Mouse (Mus musculus): ENCODE measurements around the gene Gm26602.
A peak's percentile ranks its signal among the peaks of the same experiment; 100 is the strongest.

The Gm26602 gene

DNA sequence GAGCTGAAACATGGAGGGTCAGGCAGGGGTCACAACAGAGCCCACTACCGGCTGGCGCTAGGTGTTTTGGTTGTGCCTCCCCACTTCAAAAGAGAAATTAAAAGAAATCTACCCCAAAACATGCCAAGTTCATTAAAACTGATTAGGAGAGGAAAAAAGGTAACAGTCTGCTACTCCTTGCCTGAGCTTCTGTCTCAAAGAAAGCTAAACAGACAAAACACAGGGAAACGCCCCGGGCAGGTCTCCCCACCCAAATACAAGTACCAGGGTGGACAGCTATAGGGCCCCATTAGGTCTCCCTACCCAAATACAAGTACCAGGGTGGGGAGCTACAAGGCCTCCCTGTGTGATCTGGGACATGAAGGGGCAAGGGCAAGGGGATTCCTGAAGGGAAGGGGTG lies at the start of gene Gm26602:
TSS of gene Gm26602 (plus strand) at position 301 of the 400 bp plus-strand sequence.
- no peak for DNase-seq (ENCODE audit: low spot score in 2 of 2)

DNA sequence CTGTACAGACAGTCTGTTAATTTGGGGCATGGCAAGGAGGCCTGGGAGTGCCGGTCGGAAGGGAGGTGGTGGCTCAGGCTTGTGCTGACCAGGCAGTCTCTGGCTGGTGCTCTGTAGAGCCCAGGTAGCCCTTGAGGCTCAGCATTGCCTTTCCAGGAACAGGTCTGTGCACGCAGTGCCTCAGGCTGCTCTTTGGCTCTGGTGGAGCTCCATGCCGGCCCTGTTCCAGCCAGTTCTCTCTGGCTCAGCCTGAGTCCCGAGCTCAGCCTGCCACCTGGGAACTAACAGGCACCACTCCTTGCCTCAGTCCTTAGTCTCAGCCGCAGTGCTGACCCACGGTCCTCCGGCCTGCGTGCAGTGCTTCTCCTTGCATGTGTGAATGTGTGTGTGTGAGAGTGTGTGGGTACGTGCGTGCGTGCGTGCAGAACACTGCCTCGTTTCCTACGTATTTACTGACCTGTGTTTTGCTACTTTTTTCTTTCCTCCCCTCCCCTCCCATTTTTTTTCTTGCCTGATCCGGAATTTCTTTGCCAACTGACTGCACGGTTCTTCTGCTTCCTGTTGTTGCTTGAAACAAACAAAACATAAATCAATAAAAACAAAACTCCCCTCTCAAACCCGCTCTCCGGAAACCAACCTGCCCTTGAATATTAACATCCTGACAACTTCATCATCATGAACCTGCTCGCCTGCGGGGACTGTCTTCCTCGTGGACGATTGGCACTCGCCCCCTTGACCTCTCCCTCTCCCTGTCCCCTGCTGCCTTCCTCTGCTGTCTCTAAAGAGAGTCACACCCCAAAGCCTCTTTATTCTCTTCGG lies 49.2 kb upstream of the Gm26602 start:
- DNase-seq (ENCODE audit: low spot score in 2 of 2), result no peak

DNA sequence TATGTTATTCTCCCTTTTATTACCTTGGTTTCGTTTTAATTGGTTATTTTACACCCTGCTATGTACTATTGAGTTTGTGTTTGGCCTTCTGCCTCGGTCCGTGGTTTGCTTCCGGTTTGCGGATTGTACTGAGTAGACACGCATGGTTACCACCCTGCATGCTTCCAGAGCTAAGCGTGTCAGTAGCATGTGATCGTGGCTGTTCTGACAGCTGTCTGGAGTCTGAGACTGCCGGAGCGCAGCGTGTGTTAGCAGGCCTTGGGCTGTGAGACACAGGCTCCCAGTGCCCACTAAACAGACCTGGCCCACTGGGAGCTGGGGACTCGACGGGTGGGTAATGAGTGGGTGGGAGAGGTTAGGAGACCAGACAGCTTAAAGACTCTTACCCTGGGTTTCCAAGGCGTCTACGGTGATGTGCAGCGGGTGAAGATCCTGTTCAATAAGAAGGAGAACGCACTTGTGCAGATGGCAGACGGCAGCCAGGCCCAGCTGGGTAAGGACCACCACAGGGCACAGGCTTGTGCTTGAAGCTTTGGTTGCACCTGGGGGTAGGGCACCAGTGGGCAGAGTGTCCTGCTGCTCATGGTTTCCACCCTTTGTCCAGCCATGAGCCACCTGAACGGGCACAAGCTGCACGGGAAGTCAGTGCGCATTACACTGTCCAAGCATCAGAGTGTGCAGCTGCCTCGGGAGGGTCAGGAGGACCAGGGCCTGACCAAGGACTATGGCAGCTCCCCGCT lies 48.4 kb upstream of the Gm26602 start:
- DNase-seq (ENCODE audit: low spot score in 2 of 2), result no peak

DNA sequence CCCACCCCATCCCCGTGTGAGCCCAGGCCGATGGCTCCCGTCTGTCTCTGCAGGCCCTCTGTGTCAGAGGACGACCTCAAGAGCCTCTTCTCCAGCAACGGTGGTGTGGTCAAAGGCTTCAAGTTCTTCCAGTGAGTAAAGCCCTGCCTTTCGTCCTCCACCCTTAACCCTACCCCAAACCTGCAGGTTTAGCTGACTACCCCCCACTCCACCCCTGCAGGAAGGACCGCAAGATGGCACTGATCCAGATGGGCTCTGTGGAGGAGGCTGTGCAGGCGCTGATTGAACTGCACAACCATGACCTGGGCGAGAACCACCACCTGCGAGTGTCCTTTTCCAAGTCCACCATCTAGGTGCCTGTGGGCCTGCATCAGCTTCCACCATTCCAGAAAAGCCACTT lies 47.7 kb upstream of the Gm26602 start:
- DNase-seq (ENCODE audit: low spot score in 2 of 2), result no peak

DNA sequence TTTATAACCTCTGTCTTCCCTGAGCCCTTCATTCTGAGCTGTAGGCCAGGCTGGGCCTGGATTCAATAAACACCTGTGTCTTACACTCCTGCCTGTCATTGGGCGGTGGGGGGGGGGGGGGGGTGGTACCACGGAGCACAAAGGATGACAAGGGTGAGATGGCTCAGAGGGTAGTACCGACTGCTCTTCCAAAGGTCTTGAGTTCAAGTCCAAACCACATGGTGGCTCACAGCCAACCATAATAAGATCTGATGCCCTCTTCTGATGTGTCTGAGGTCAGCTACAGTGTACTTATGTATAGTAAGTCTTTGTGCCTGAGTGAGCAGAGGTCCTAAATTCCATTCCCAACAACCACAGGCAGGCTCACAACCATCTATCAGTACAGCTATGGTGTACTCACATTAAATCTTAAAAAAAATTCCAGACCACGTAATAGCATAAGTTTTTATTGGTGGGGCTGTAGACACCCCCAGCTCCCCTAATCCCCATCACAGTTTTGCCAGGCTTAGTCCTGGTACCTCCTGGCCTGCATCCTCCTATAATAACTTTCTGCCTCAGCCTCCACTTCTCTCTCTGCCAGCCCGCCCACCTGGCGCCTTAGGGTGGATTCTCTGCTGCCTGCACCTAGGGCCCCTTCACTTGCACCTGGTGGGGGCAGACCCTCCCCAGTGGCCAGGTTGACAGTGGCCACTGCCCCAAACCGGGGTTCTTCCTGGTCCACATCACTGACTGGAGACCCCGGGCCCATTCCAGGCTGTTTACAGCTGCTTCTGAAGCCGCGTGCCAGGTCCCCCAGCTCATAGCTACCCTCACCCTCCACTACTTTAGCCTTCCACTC lies 46.1 kb upstream of the Gm26602 start:
- DNase-seq (ENCODE audit: low spot score in 2 of 2), result no peak

DNA sequence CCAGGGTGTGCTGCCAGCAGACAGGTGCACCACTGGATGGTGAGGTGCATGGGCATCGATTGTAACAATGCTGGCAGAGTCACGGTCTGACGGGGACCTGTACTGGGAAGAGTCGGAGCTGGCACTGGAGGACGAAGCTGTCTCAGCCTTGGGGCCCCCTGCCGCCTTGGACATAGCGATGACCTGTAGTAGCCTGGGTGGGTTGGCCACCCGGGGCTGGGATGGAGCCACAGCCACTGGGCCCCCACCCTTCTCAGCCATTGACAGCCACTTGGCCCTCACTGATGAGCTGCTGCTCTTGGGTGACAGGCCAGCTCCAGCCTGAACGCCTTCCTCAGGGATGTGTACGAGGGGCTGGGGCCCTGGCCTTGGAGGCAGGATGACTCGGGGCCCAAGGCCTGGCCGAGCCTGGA lies 45.5 kb upstream of the Gm26602 start:
- DNase-seq (ENCODE audit: low spot score in 2 of 2), result no peak

DNA sequence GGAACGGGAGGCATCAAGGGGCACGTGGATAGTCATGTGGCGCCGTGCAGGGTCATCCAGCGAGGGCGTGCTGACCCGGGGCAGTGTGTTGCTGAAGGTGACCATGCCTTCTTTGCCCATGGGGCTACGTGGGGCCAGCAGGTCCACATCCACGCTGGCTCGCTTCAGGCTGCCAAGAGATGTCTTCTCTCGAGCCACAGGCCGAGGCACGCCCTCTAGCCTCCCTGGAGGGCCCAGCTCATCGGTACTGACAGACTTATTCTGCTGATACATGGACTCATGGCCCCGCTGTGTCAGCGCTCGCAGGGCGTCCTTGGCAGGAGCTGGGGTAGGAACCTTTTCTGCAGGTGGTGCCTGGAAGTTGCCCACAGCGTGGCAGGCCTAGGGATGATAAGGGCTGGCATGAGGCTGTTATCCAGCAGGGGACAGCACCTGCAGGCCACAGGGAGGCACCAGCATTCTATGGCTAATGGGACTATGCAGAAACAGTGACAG lies 44.8 kb upstream of the Gm26602 start:
- DNase-seq (ENCODE audit: low spot score in 2 of 2), result no peak

DNA sequence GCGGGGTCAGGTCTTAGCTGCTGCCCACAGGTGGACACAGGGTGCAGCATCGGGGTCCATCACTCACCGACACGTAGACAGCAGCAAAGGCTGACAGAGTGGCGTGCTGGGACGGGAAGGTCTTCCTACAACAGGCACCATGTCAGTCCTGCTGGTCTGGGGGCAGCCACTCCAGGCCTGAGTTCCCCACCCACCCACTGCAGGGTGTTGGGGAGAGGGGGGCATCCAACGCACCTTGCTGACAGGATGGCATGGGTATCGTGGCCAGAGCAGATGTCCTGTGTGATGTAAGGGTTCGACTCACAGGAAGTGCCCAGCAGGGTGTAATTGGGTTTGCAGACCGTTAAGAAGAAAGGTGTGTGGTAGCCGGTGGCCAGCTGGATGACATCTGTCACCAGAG lies 44.1 kb upstream of the Gm26602 start:
- no peak for DNase-seq (ENCODE audit: low spot score in 2 of 2)

DNA sequence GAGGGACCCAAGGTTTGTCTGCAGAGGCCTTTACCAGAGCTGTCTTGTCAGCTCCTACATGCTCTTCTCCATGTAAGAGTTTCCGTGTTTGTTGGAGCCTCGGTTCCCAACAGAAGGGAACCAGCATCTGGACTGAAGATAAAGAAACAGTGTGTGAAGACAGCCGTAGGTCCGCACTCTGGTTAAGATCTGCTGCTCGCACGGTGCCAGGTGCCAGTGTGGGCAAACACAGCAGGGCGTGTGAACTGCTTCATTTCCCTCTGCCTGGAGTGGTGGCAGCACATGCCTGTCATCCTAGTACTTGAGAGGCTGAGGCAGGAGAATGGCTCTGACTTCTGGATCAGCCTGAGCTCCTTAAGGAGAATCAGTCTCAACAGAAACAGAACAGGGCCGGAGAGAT lies 38.8 kb upstream of the Gm26602 start:
- no peak for DNase-seq (ENCODE audit: low spot score in 2 of 2)

DNA sequence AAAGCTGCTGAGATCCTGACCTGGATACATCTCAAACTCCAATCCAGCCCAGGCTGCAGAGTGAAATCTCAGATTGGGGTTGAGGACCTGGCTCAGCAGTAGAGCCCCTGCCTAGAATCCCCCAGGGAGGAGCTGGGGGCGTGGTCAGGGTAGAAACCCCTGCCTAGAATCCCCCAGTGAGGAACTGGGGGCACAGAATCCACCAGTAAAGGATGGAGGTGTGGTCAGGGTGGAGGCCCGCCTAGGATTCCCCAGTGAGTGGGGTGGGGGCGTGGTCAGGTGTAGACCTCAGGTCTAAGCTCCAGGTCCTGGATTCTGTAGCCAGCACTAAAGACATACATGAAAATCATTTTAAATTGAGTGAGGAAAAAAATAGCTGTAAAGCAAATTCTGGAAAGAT lies 37.8 kb upstream of the Gm26602 start:
- no peak for DNase-seq (ENCODE audit: low spot score in 2 of 2)

DNA sequence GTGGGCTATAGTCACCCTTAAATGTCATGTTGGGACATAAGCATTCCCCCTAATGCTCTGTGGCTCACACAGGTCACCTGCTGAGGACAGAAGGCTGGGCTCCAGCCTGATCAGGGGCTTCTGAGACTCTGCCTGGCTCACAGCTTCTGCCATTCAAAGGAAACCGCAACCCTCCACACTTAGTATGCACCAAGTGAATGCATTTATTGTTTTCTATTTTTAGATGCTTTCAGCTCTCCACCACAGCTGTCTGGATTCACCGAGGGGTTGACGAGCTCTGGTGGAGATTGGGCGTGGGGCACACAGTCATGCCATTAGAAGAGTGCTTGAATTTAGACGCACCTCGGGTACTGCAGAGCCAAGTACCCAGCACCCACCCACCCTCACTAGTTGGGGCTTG lies 37.3 kb upstream of the Gm26602 start:
- DNase-seq (ENCODE audit: low spot score in 2 of 2), result no peak

DNA sequence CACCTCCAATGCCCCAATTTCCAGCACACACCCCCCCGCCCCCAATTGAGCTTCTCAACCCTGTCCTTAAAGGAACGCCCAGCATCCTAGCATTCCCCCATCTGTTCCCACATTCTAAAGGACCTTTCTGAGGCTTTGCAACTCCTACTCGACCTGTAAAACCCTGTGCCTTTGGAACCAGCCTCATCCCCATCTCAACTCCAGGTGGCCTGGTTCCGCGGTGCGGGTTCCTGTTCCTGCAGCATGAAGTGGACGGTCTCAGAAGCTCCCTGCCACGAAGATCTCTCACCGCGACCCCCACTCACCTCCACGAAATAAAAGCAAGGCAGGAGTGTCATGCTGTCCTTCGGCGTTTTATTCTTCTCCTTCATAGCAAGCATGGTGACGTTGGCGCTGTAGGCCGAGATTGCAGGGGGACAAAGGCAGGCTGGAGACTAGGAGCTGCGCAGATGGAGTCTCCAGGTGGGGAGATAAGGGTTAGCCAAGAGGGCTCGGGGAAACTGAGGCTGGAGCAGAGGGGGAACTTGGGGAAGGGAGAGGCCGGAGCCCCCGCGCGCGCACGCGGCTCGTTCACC lies 36.9 kb upstream of the Gm26602 start:
- no peak for DNase-seq (ENCODE audit: low spot score in 2 of 2)

DNA sequence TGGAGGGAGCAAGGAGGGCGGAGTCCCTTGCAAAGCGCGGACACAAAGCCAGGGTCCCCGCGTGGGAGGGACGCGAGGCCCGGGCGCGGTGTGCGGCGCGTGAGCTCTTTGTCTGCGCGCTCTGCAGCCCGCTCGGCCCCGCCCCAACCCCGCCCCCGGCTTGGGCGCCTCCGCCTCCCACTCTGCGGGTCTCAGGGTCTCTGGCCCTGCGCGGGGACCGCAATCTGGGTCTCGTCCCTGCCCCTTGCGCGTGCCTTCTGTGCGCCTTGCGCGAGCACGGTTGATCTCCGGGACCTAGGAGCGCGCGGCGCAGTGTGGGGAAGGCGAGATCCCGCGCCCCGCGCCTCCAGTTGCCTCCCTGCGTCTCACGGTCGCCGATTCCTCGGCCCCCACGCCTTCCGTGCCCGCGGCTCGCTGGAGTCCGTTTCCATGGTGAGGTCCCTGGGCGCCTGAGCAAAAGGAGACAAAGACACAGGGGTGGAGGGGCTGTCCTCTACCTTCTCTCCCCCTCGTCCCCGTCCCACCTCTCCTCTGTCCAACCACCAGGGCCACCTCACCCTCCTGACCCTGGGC lies 36.3 kb upstream of the Gm26602 start, which contains the start of the genes Prtn3 and Plppr3:
TSS of gene Prtn3 (plus strand) at position 187 of the 573 bp plus-strand sequence.
TSS of gene Plppr3 (minus strand) at position 345 of the 573 bp plus-strand sequence.
- DNase-seq (ENCODE audit: low spot score in 2 of 2), result peak; percentile 51 to 77

DNA sequence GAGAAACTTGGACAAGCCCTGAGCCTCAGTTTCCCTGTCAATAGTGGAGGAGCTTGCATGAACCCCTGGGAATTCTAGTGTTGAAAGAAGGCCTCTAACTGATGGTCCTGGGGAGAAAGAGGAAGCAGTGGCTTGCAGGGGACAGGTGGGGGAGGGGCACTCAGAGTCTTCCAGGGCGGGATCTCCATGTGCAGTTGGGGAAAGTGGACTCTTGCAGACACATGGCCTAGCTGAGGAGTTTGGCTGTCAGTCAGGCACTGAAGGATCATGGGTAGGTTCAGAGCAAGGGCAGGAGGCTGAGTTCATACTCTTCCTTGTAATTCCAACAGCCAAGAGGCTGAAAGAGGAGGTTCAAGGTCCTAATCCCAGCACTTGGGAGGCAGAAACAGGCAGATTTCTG lies 33.5 kb upstream of the Gm26602 start:
- DNase-seq (ENCODE audit: low spot score in 2 of 2), result no peak

DNA sequence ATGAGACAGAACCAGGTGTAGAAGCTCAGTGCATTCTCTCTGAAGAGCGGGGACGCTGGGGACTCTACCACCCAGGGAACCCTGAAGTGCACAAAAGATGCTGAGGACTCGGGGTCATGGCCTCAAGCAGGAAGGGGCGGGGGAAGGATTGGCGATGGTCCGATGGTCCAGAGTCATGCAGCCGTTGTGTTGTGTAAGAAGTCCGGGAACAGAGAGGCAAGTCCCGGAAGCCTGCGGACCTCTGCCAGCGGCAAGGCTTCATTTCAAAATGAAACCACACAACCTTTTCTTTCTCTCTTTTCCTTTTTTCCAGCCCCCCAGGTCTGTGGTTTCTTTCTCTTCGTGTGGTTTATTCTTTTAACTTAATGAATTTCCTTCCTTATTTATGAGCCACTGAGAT lies 32.9 kb upstream of the Gm26602 start:
- DNase-seq (ENCODE audit: low spot score in 2 of 2), result no peak

DNA sequence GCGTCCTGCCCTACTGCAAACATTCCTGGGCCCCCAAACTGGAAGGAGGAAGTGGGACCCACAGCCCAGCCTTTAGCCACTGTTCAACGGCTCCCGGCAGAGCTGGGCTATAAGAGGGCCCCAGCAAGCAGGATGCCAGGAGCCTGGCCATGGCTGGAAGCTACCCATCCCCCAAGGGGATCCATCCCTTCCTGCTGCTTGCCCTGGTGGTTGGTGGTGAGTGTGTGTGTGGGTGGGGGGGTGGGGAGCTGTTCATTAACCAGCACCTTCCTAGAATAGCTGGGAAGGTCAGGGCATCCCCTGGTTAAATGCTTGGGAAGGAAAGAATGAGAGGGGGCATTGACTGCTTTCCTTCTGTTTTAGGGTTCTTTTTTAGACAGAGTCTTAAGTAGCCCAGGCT lies 31.1 kb upstream of the Gm26602 start:
- DNase-seq (ENCODE audit: low spot score in 2 of 2), result no peak

DNA sequence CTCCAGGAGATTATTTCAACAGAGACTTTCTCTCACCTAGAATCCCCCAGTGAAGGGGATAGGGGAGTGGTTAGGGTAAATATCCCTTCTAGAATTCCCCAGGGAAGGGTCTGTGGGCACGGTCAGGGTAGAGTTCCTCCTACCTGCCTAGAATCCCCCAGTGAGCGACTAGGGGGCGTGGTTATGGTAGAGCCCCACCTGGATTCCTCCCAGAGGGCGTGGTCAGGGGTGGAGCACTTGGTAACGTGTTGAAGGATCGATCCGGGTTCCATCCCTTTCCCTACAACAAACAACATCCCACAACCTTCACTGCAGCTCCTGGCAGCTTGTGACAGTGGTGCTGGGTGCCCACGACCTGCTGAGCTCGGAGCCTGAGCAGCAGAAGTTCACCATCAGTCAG lies 29.9 kb upstream of the Gm26602 start:
- DNase-seq (ENCODE audit: low spot score in 2 of 2), result no peak

DNA sequence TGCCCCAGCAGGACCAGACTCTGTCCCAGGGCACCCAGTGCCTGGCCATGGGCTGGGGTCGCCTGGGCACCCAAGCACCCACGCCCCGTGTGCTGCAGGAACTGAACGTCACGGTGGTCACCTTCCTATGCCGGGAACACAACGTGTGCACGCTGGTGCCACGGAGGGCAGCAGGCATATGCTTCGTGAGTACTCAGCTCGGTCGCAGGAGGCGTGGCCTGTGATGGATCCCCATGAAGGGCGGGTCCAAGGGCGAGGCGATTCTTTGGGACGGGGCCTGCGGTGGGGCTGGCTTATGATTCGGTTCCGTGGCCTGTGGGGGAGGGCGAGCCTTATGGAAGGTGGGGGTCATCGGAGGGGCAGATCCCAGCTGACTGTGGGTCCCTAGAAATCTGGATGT lies 28.7 kb upstream of the Gm26602 start:
- DNase-seq (ENCODE audit: low spot score in 2 of 2), result no peak

DNA sequence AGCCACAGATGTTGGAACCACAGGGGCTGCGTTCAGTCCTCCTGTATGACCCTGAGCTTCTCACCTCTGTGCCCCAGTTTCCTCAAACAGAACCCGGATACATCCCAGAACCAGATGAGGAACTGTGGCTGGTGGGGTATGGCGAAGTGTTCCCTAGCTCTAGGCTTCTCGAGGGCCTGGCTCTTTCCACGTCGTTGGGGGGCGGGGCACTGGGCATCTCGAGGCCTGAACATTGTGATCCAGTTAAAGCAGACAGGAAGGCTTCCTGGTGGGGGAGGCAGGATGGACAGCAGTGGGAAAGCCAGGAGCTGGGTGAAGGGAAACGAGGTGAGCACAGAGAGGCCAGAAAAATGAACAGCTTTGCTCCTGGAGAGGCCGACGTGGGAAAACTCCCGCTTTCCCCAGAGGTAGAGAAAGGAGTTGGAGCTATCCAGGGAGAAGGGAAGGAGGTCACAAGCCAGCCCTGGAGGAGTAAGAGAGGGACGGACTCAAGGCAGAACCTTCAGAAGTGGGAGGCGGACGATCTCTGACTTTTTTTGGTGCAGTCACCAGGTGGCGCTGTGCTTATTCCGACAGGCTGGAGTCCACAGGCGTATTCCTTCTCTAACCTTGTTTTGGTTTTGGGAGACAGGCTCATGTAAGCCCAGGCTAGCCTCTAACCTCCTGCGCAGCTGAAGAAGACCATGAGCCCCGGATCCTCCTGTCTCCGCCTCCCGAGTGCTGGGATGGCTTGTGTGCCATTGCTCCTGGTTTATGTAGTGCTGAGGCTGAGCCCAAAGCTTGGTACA lies 27.2 kb upstream of the Gm26602 start:
- peak; percentile 65 to 79 for DNase-seq (ENCODE audit: low spot score in 2 of 2)

DNA sequence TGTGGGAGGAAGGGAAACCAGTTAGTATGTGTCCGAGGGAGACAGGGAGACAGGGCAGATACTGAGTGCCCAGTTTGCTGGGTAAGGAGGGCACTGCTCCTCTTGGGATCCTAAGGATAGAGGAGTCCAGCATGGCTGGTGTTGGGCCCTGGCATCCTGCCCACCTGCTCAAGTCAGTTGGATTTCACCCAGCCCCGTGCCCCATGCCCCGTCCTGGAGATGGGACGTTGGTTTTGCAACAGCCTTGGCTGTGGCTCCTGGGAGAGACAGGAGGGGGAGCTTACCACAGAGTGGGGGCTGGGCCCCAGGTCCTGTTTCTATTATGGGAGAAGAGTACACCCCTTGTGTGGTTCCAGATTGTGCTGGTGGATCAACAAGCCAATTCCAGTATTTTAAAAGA lies 26.2 kb upstream of the Gm26602 start:
- DNase-seq (ENCODE audit: low spot score in 2 of 2), result peak in 1 of 2 experiments; percentile 57
